Mouse (Mus musculus): ENCODE measurements at regions not wholly inside any gene's neighbourhood (a gene's known extent, or its start where the extent isn't known, plus 50 kb on each side); places are given as distances from the start of the nearest gene placed in this dataset.

DNA sequence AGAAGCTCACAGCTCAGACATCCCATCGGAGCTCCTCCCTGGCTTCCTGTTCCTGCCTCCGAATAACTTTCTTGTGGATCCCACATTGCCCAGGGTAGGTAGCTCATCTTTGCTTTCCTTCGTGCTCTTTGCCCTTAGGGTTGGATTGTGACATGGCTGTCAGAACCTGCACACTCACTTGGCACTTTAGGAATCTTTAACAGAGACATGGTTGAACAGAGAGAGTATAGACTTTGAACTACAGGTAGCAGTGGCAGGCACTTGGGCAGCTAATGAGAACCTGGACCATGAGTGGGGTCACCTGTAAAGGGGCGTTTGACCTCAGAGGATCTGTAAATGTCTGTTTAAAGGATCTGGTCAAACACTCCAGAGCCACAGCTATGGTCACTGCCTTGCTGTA is 62.4 kb upstream of the Sall1 start:
- DNase-seq (ENCODE audit: low spot score in 2 of 2): no peak

DNA sequence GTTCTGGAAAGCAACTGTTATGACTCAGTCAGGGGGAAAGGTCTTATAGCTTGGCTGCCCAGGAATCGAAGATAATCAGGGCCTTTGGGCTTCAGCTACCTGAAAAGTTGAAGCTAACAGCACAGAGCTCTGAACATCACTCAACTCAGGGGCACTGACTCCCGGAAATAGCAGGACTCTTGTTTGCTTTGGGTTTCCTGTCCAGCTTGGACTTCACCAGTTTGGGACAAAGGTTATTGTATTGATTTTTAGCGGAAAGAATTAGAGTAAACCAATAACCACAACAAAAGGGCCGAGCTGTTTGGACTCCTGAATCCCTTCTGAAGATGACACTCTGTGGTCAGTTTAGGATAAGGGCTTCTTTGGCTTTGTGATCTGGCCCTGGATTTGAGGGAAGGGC is 53.4 kb upstream of the Sall1 start:
- DNase-seq (ENCODE audit: low spot score in 2 of 2): no peak

All from frontal cortex, postnatal 10 days (tissue).